Mouse (Mus musculus) hindbrain, postnatal 0 days (tissue): ENCODE data around the gene Grid1. TPM values are rescaled to one million over a fixed set of nuclear protein-coding genes. Genes with fewer than 3 reads are reported as not detected.

ENCODE experiments used
- ATAC-seq: fragments of 200-750 bp; cut with Nextera tagmentation; 2 replicates; pipeline ENCODE4 v1.8.0; 2017; ENCODE audit warnings: mild to moderate bottlenecking, moderate TSS enrichment, moderate library complexity
- DNase-seq: peaks from one replicate; pipeline ENCODE4 v3.0.0-alpha.2; 2015; ENCODE audit warnings: low spot score
- H3K27ac ChIP-seq: fragments of 300-500 bp; sonication (generic); 2 replicates; pipeline ENCODE4 v1.5.1; 2014; ENCODE audit warnings: mild to moderate bottlenecking
- H3K27me3 ChIP-seq: fragments of 300-500 bp; sonication (generic); 2 replicates; pipeline ENCODE4 v1.6.1; 2014; ENCODE audit warnings: low read length, mixed read lengths; ENCODE audit not compliant: insufficient read depth
- H3K36me3 ChIP-seq: fragments of 300-500 bp; sonication (generic); 2 replicates; pipeline ENCODE4 v1.6.1; 2014; ENCODE audit warnings: low read length, mixed read lengths; ENCODE audit not compliant: insufficient read depth
- H3K4me1 ChIP-seq: fragments of 300-500 bp; sonication (generic); 2 replicates; pipeline ENCODE4 v1.6.1; 2014; ENCODE audit warnings: antibody characterized with exemption, low read length, mixed read lengths; ENCODE audit not compliant: insufficient read depth
- H3K4me2 ChIP-seq: fragments of 300-500 bp; sonication (generic); 2 replicates; pipeline ENCODE4 v1.6.1; 2014; ENCODE audit warnings: low read depth, mild to moderate bottlenecking, low read length, moderate library complexity, mixed read lengths
- H3K4me3 ChIP-seq: fragments of 300-500 bp; sonication (generic); 2 replicates; pipeline ENCODE4 v1.5.1; 2014; ENCODE audit warnings: low read length
- H3K9ac ChIP-seq: fragments of 300-500 bp; sonication (generic); replicated peaks from 2 replicates; pipeline ENCODE4 v1.6.1; 2014; ENCODE audit warnings: mild to moderate bottlenecking, low read length, moderate library complexity, mixed read lengths
- H3K9me3 ChIP-seq: fragments of 300-500 bp; sonication (generic); 2 replicates; pipeline ENCODE4 v1.6.1; 2016; ENCODE audit warnings: low read length, mixed read lengths
- CTCF ChIP-seq: IDR thresholded peaks from 2 replicates; pipeline ENCODE4 v1.5.1; 2016; ENCODE audit warnings: antibody characterized with exemption, control low read depth, low read depth
- WGBS: fragments of 180-500 bp; shearing (Covaris S2); extraction: QIAGEN DNeasy Blood & Tissue Kit; methylation state at CpG from one replicate; pipeline ENCODE4 v1.1.7; 2014; 5-methylcytosine and 5-hydroxymethylcytosine counted together
- polyA plus RNA-seq: library from polyadenylated mRNA; unstranded; fragments of >200 nt; fragmentation: Nextera tagmentation; extraction: Ambion mirVana; gene quantifications from 2 replicates; pipeline ENCODE4 v1.2.1, GENCODE M21; 2015
- total RNA-seq: library from RNA; depleted of rRNA; stranded (reverse); fragments of >200 nt; gene quantifications from 2 replicates; pipeline ENCODE4 v1.2.3, GENCODE M21; 2014

The Grid1 gene
- total and polyA plus RNA-seq, 2 experiments from 2014 or later, result 8.6 to 33.7 TPM

DNA sequence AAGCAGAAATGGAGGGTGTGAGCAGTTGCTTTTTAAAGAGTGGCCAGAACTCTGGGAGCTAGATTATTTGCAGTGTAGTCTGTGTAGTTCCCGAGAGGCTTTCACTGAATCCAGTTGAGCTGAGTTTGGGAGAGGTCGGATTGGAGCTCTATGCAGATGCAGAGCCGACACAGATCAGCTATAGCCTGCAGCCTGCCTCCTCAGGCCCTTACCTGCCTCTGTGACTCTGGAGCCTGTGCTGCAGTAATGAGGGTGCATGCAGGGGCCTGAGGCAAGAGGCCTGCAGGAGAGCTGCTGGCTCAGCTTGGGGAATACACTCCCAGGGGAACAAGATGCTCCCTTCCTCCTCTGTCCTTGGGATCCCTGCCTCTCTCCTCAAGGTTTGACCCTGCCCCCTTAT, 296.0 kb downstream of the Grid1 start:
- 71% methylated on average over 3 of the region's 3 CpGs for WGBS
- H3K9me3 ChIP-seq, result no peaks in the 10 kb centered on the region
- H3K9ac ChIP-seq, result no peak overlapping the region
- H3K4me1 ChIP-seq, result peaks cover 13% of the 10 kb centered on the region; the same call in 1 of the 2 replicates
- H3K4me3 ChIP-seq, result no peak overlapping the region
- no peaks in the 10 kb centered on the region for H3K36me3 ChIP-seq
- H3K27ac ChIP-seq, result no peak overlapping the region
- H3K27me3 ChIP-seq, result no peaks in the 10 kb centered on the region
- DNase-seq (no peak), ATAC-seq (no peak)
- no peak for TF ChIP-seq CTCF
- no peak overlapping the region for H3K4me2 ChIP-seq

DNA sequence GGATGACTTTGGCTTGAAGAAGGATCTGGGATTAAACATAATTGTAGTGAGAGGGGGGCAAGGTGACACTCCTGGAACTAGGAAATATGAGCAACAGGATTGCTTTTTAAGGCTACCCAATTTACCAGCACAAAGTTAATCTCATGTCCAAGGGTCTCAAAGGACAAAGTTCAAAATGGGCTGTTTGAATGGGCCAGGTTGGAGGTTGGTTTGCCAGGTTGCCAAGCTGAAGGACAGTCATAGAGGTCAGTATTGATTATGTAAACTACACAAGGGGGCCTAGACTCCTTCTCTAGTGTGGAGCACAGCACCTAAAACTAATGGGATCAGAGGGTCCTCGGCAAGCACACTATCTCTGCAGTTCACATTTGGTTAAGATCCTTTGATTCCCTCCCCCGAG, 300.2 kb downstream of the Grid1 start:
- Histone ChIP-seq H3K4me3 (no peak overlapping the region), H3K27ac (no peak overlapping the region), H3K4me2 (no peak overlapping the region), H3K9ac (no peak overlapping the region), H3K9me3 (no peaks in the 10 kb centered on the region), H3K4me1 (no peaks in the 10 kb centered on the region), H3K27me3 (no peaks in the 10 kb centered on the region), H3K36me3 (no peaks in the 10 kb centered on the region)
- no peak for DNase-seq
- no peak for TF ChIP-seq CTCF
- ATAC-seq, result no peak
- WGBS, result 81% methylated on average over 2 of the region's 2 CpGs

DNA sequence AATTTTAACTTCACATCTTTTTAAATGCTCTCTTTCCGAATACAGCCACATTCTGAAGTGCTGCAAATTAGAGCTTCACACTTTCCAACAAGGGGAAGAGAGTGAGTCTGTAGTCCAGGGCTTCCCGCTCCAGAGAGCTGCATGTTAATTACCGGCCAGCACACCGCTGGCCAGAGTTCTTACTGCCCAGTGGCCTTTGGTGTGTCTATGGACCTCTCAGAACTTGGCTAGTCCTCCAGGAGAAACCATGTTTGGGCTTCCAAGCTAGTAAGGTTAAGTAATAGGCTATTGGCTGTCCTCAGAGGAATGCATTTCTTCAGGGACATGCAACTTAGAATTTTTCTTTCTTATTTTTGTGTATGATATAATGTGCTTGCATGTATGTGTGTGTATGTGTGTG, 301.0 kb downstream of the Grid1 start:
- no peak overlapping the region for H3K4me2 ChIP-seq
- no peaks in the 10 kb centered on the region for H3K36me3 ChIP-seq
- DNase-seq (no peak), ATAC-seq (no peak)
- TF ChIP-seq CTCF, result no peak
- H3K9ac ChIP-seq, result no peak overlapping the region
- 88% methylated on average over 4 of the region's 4 CpGs for WGBS
- no peak overlapping the region for H3K27ac ChIP-seq
- H3K27me3 ChIP-seq, result no peaks in the 10 kb centered on the region
- H3K4me1 ChIP-seq, result no peaks in the 10 kb centered on the region
- no peaks in the 10 kb centered on the region for H3K9me3 ChIP-seq
- H3K4me3 ChIP-seq, result no peak overlapping the region

DNA sequence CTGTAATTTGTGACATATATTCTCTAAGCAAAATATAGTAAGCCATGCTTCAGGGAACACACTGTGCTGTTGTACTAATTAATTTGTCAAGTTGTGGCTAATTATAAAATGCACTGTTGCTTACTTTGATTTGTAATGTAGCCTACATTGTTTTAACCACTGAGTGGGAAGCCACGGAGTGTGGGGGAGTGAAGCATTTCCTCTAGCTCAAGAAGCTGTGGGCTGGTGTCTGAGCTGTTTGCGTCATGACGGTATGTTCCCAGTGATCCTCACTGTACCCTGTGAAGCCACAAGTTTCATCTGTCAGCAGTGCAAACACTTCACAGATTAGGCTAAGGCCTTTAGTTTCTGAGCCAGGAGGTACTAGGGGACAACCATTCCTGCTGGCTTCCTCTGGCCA, 302.2 kb downstream of the Grid1 start:
- no peak overlapping the region for H3K9ac ChIP-seq
- no peaks in the 10 kb centered on the region for H3K4me1 ChIP-seq
- ATAC-seq, result no peak
- TF ChIP-seq CTCF, result no peak
- no peaks in the 10 kb centered on the region for H3K9me3 ChIP-seq
- H3K36me3 ChIP-seq, result no peaks in the 10 kb centered on the region
- 69% methylated on average over 3 of the region's 3 CpGs for WGBS
- H3K4me2 ChIP-seq, result no peak overlapping the region
- no peaks in the 10 kb centered on the region for H3K27me3 ChIP-seq
- no peak for DNase-seq
- H3K4me3 ChIP-seq, result no peak overlapping the region
- H3K27ac ChIP-seq, result no peak overlapping the region

DNA sequence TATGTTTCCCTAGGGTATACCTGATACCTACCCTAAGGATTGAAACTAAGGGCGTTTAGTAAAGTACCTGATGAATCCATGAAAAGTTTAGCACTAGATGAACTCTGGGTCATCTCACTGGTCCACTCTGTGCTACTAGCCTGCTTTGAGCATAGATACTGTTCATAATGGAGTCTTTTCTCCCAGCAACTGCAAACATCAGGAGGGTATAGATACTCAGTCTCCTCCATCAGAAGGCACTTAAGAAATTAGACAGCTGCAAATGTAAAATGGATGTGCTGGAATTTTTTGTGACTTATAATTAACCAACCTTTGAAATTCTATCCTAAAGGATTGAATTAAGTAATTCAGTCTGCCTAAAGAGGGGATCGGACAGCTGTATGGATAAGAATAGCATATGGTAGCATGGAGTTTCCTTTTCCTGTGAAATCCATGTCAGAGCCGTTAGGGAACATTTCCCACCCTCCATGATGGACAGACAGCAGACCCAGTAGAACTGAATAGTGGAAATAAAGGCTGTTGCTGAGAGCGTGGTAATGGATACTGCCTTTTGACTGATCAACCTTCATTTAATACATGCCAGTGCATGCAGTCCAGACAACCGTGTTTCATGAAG, 303.5 kb downstream of the Grid1 start:
- H3K4me1 ChIP-seq, result no peaks in the 10 kb centered on the region
- DNase-seq, result no peak
- H3K9ac ChIP-seq, result no peak overlapping the region
- no peaks in the 10 kb centered on the region for H3K27me3 ChIP-seq
- ATAC-seq, result no peak
- no peak overlapping the region for H3K27ac ChIP-seq
- H3K4me3 ChIP-seq, result no peak overlapping the region
- no peak overlapping the region for H3K4me2 ChIP-seq
- no peaks in the 10 kb centered on the region for H3K36me3 ChIP-seq
- no peak for TF ChIP-seq CTCF
- no peaks in the 10 kb centered on the region for H3K9me3 ChIP-seq
- 81% methylated on average over 5 of the region's 5 CpGs for WGBS

DNA sequence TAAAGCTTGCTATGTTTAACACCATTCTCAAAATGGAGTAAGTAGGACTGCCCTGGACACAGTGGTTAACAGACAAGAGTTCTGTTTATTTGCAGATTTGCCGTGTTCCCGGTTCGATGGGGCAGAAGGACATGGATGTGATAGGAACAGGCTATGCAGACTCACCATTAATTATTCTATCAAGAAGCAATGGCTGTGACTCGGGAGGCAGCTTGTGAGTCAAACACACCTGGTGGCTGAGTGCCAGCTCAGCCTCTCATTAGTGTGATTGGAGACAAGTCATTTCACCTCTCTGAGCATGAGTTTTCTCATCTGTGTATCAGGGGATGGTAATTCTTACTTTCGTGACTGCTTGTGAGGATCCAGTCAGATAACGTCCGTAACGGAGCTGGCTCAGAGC, 307.7 kb downstream of the Grid1 start:
- ATAC-seq, result no peak
- DNase-seq, result peak; percentile 31
- no peaks in the 10 kb centered on the region for H3K27me3 ChIP-seq
- H3K9me3 ChIP-seq, result no peaks in the 10 kb centered on the region
- 78% methylated on average over 8 of the region's 8 CpGs for WGBS
- H3K36me3 ChIP-seq, result no peaks in the 10 kb centered on the region
- TF ChIP-seq CTCF, result no peak
- no peak overlapping the region for H3K4me2 ChIP-seq
- H3K9ac ChIP-seq, result no peak overlapping the region
- H3K27ac ChIP-seq, result no peak overlapping the region
- no peak overlapping the region for H3K4me3 ChIP-seq
- H3K4me1 ChIP-seq, result no peaks in the 10 kb centered on the region

DNA sequence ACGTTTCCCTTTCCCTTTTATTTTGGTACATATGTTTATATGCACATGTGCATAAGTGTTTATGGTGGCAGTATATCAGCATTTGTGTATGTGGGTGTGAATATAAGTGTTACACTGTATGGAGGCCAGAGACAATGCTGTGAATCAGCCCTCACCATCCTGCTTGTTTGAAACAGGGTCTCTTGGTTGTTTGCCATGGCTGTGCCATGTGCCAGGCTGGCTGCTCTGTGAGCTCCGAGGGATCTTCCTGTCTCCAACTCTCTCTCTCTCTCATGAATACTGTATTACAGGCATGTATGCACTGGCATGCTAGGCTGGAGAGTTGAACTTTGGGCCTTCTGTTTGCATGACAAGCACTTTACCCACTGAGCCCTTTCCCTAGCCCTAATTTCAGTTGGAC, 315.1 kb downstream of the Grid1 start:
- ATAC-seq (no peak), DNase-seq (no peak)
- Histone ChIP-seq H3K27me3 (no peaks in the 10 kb centered on the region), H3K4me2 (no peak overlapping the region), H3K27ac (no peak overlapping the region), H3K9ac (no peak overlapping the region), H3K4me1 (no peaks in the 10 kb centered on the region), H3K4me3 (no peak overlapping the region), H3K9me3 (no peaks in the 10 kb centered on the region), H3K36me3 (no peaks in the 10 kb centered on the region)
- TF ChIP-seq CTCF, result no peak
- WGBS, result 72% methylated on average over 2 of the region's 2 CpGs
